Mouse (Mus musculus) hindbrain, embryonic 11.5 days (tissue): Measurements from ENCODE around the gene Ly75. TPM values are rescaled to one million over a fixed set of nuclear protein-coding genes. Genes with fewer than 3 reads are reported as not detected.

Experiments used
- ATAC-seq: fragments of 200-750 bp; cut with Nextera tagmentation; 2 replicates; pipeline ENCODE4 v1.8.0; 2017; ENCODE audit warnings: mild to moderate bottlenecking, moderate TSS enrichment, moderate library complexity; ENCODE audit not compliant: low FRiP score
- DNase-seq: peaks from one replicate; pipeline ENCODE4 v3.0.0-alpha.2; 2015; ENCODE audit warnings: low spot score
- H3K27ac ChIP-seq: fragments of 300-500 bp; sonication (generic); 2 replicates; pipeline ENCODE4 v1.5.1; 2014; ENCODE audit warnings: mild to moderate bottlenecking, low read depth, low read length
- H3K27me3 ChIP-seq: fragments of 300-500 bp; sonication (generic); 2 replicates; pipeline ENCODE4 v1.6.1; 2014; ENCODE audit warnings: mild to moderate bottlenecking, low read length, moderate library complexity, mixed read lengths; ENCODE audit not compliant: control insufficient read depth, insufficient read depth
- H3K36me3 ChIP-seq: fragments of 300-500 bp; sonication (generic); 2 replicates; pipeline ENCODE4 v1.6.1; 2014; ENCODE audit warnings: mild to moderate bottlenecking, low read length, moderate library complexity, mixed read lengths; ENCODE audit not compliant: control insufficient read depth, insufficient read depth
- H3K4me1 ChIP-seq: fragments of 300-500 bp; sonication (generic); replicated peaks from 2 replicates; pipeline ENCODE4 v1.6.1; 2014; ENCODE audit warnings: low read length, mixed read lengths; ENCODE audit not compliant: control insufficient read depth, insufficient read depth
- H3K4me2 ChIP-seq: fragments of 300-500 bp; sonication (generic); replicated peaks from 2 replicates; pipeline ENCODE4 v1.6.1; 2014; ENCODE audit warnings: mild to moderate bottlenecking, low read depth, low read length
- H3K4me3 ChIP-seq: fragments of 300-500 bp; sonication (generic); 2 replicates; pipeline ENCODE4 v1.5.1; 2014; ENCODE audit warnings: low read depth, low read length
- H3K9ac ChIP-seq: fragments of 300-500 bp; sonication (generic); 2 replicates; pipeline ENCODE4 v1.6.1; 2014; ENCODE audit warnings: low read depth, low read length
- H3K9me3 ChIP-seq: fragments of 300-500 bp; sonication (generic); 2 replicates; pipeline ENCODE4 v1.6.1; 2016; ENCODE audit warnings: low read length; ENCODE audit not compliant: control insufficient read depth
- WGBS: fragments of 180-500 bp; shearing (Covaris S2); extraction: QIAGEN DNeasy Blood & Tissue Kit; methylation state at CpG from one replicate; pipeline ENCODE4 v1.1.7; 2014; 5-methylcytosine and 5-hydroxymethylcytosine counted together
- polyA plus RNA-seq: library from polyadenylated mRNA; unstranded; fragments of >200 nt; fragmentation: Nextera tagmentation; extraction: Ambion mirVana; gene quantifications from 2 replicates; pipeline ENCODE4 v1.2.1, GENCODE M21; 2014

Ly75 gene
- polyA plus RNA-seq, 1 experiment from 2014 or later: 2.9 TPM

DNA sequence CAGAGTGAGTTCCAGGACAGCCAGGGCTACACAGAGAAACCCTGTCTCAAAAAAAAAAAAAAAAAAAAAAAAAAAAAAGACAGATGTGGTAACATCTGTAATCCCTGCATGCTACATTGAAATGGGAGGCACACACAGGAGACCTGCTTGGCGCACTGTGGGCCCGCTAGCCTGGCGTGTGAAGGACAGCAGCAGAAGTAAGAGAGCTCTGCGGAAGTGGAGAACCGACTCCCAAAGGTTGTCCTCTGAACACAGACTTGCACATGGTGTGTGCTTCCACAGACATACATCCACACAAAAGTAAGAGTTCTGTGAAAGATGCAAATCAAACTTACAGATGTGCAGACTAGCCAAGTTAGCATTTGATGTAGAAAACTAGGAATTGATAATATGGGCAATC, 123.9 kb downstream of the Ly75 start:
- Histone ChIP-seq H3K4me2 (no peak overlapping the region), H3K27ac (no peak overlapping the region), H3K27me3 (no peaks in the 10 kb centered on the region), H3K9ac (no peak overlapping the region), H3K4me3 (no peak overlapping the region), H3K4me1 (no peaks in the 10 kb centered on the region), H3K9me3 (no peaks in the 10 kb centered on the region), H3K36me3 (no peaks in the 10 kb centered on the region)
- no peak for DNase-seq
- ATAC-seq: no peak
- 93% methylated on average over 5 of the region's 5 CpGs for WGBS

DNA sequence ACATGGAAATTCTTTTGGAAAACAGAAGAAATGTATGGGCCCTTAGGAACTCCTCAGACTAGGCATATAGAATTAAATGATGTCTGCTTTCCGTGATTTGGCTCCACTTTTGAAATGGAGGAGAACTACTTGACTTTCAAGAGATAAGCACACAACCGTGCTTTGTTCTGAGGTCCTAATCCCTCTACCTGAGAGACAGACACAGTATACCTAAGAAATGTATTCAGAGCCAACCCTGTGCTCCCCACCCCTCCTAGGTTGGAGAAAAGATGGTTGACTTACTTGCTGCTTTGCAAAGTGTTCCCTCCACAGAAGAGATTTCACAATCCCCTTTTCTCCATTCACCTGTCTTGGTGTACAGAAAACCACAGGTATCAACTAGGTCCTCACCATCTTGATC, 126.4 kb downstream of the Ly75 start:
- Histone ChIP-seq H3K36me3 (no peaks in the 10 kb centered on the region), H3K4me2 (no peak overlapping the region), H3K4me3 (no peak overlapping the region), H3K27ac (no peak overlapping the region), H3K9ac (no peak overlapping the region), H3K9me3 (no peaks in the 10 kb centered on the region), H3K4me1 (no peaks in the 10 kb centered on the region), H3K27me3 (no peaks in the 10 kb centered on the region)
- DNase-seq (no peak), ATAC-seq (no peak)
- 93% methylated on average over 2 of the region's 2 CpGs for WGBS

DNA sequence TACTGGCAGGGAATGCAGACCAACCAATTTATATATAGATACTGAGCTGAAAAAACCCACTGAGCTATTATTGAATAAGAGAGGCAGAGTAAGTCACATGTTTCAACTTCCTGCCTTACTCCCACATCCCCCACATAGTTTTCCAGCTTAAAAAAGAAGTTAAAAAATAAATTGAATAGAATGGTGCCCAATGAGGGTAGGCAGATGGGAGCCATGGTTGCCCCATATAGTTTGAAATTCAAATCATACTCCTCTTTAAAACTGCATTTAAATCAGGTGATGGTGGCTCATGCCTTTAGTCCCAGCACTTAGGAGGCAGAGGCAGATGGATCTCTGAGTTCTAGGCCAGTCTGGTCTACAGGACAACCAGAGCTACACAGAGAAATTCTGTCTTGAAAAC, 129.6 kb downstream of the Ly75 start:
- H3K9me3 ChIP-seq: no peaks in the 10 kb centered on the region
- ATAC-seq (no peak), DNase-seq (no peak)
- H3K36me3 ChIP-seq: no peaks in the 10 kb centered on the region
- H3K9ac ChIP-seq: no peak overlapping the region
- no peak overlapping the region for H3K27ac ChIP-seq
- no peak overlapping the region for H3K4me3 ChIP-seq
- H3K27me3 ChIP-seq: no peaks in the 10 kb centered on the region
- no peaks in the 10 kb centered on the region for H3K4me1 ChIP-seq
- H3K4me2 ChIP-seq: no peak overlapping the region

DNA sequence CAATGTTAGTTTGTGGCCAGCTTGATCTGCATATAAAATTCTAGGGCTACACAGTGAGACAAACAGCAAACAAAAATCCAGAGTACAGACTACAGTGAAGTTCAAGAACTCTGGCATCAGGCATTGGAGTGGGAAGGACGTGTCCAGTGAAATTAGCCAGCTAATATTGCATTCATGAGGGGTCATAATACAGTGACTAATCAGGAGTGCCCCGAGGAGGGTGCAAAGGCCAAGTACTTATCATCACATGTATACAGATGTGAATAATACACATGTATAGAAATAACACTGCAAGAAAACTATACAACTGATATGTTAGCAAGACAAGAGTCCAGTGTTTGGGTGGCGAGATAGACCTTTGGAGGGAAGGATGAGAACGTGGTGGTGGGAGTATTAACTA, 130.3 kb downstream of the Ly75 start:
- H3K4me1 ChIP-seq: no peaks in the 10 kb centered on the region
- H3K27me3 ChIP-seq: no peaks in the 10 kb centered on the region
- no peak for DNase-seq
- no peak overlapping the region for H3K27ac ChIP-seq
- H3K4me3 ChIP-seq: no peak overlapping the region
- H3K4me2 ChIP-seq: no peak overlapping the region
- WGBS: 90% methylated on average over 4 of the region's 4 CpGs
- no peaks in the 10 kb centered on the region for H3K36me3 ChIP-seq
- no peak for ATAC-seq
- H3K9me3 ChIP-seq: no peaks in the 10 kb centered on the region
- H3K9ac ChIP-seq: no peak overlapping the region

Other genes starting within 250 kb of the Ly75 start
- 78.6 and 108 TPM in 2 replicates for gene Baz2b, start 173.5 kb downstream of the Ly75 start, polyA plus RNA-seq
- 79.6 and 88.5 TPM in 2 replicates for gene March7, start 173.4 kb downstream of the Ly75 start, polyA plus RNA-seq
- gene Cd302, start 98.8 kb downstream of the Ly75 start, polyA plus RNA-seq: 20.0 and 21.2 TPM in 2 replicates
- 0.88 and 1.0 TPM in 2 replicates for gene Pla2r1, start 170.0 kb upstream of the Ly75 start, polyA plus RNA-seq